ENCODE assay signal across 12 mouse cellular contexts in genomic region chr14:48549703-48550102, GRCm38 (mm10).
"Had no signal": no experiment of that assay in that cellular context is flagged by ENCODE, and none has a peak within 500 bp of the region (broad histone marks: within the 10 kb centered on the region; RNA-seq: fewer than 3 reads in every experiment).

No protein-coding gene starts in this region.

- H3K27me3 ChIP-seq: midbrain, embryonic 12.5 days had no signal

- H3K27ac ChIP-seq: kidney, postnatal 0 days; layer of hippocampus, adult 2 months; liver, embryonic 14.5 days; midbrain, embryonic 12.5 days had no signal

- H3K36me3 ChIP-seq: midbrain, embryonic 12.5 days had no signal

- H3K4me3 ChIP-seq: layer of hippocampus, adult 2 months; midbrain, embryonic 12.5 days had no signal

- H3K4me2 ChIP-seq: midbrain, embryonic 12.5 days had no signal

- DNase-seq: kidney, adult 2 months; kidney, postnatal 25 days; layer of hippocampus, adult 9-11 months; lung, adult 2 months; lung, postnatal 14 days; lung, postnatal 4 days; thymus, adult 18-20 months; thymus, postnatal 36 days had no signal

- H3K9me3 ChIP-seq: midbrain, embryonic 12.5 days had no signal

- H3K9ac ChIP-seq: liver, embryonic 14.5 days; midbrain, embryonic 12.5 days had no signal

- H3K4me1 ChIP-seq: midbrain, embryonic 12.5 days had no signal
